Mouse (Mus musculus) B cell, adult 62 days (primary cell): ENCODE results near the gene Kcnmb1. TPM values are rescaled to one million over a fixed set of nuclear protein-coding genes. Genes with fewer than 3 reads are reported as not detected.

Experiments used
- total RNA-seq: library from RNA; stranded (reverse); gene quantifications from 4 replicates; pipeline ENCODE4 v1.2.4, GENCODE M21; 2023

Gene Kcnmb1
- not detected in 4 replicates for total RNA-seq

DNA sequence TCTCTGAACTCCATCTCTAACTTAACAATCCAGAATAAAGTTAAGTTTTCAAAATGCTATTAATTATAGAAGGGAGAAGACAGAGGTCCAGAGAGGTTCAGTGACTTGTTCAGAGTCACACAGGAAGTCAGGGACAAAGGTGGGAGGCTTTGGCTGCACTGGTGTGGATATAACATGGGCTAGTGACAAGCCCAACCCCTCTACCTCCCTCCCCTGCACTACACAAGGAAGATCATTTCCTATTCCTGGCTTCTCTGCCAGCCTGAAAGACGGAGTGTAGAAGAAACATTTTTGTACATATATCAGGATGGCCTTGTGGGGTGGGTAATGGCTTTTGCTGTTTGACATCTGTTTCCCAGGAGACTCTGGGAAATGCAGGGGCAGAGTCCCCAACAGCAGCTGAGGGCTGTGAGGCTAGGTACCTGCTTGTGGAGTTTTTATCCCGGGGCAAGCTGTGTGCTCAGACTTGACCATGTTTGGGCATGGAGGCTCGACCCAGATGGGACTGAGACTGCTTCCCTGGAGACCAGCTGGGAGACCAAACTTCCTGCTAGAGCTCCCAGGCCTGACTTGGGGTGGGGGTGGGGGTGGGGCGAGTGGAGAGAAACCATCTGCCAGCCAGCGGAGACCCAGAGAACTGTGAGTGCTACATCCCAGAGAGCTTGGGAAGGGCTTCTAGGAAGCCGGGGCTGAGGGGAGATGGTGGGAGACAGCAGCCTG lies at the start of gene Kcnmb1:
TSS of gene Kcnmb1 (plus strand) at position 326 of the 720 bp plus-strand sequence.

DNA sequence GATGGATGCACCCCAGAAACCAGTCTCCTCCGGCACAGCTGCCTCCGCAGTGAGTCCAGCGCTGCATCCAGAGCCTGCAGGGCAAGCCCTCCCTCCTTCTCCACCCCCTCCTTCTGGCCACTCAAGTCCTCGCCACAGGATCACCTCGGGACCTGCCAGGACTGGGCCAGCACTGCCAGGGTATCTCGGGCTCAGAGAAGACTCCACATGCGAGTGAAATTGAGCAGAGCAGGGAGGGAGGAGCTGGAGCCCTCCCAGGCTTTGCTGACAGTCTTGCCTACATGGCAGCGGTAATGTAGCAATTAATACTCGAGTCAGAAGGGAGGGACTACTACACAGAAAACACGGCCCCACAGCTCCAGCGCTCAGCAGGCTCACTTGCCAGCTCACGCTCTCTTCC lies 30.1 kb downstream of the Kcnmb1 start, which contains the start of gene Kcnip1:
TSS of gene Kcnip1 (minus strand) at position 215 of the 400 bp plus-strand sequence.

Other genes with a start within 250 kb of the Kcnmb1 start
- 0.30 TPM in 1 of 4 replicates, not detected in the others for gene Kcnip1, start 30.1 kb downstream of the Kcnmb1 start, total RNA-seq
- 1.3 to 2.9 TPM (median 2.6 TPM) in 4 replicates for gene Lcp2, start 83.9 kb downstream of the Kcnmb1 start, total RNA-seq
- not detected in 4 replicates for gene 4930469K13Rik, start 135.5 kb downstream of the Kcnmb1 start, total RNA-seq
- not detected in 4 replicates for gene Foxi1, start 245.1 kb downstream of the Kcnmb1 start, total RNA-seq